Mouse (Mus musculus): ENCODE results near the gene Rrm2. TPM values are rescaled to one million over a fixed set of nuclear protein-coding genes. Genes with fewer than 3 reads are reported as not detected.
"Not testable (repeated sequence)": the region's sequence is repeated elsewhere in the genome, so short reads cannot be mapped to it uniquely, and the experiment has no call there.

Rrm2 gene
- polyA plus RNA-seq, 1 experiment from 2014 or later: 525 TPM

DNA sequence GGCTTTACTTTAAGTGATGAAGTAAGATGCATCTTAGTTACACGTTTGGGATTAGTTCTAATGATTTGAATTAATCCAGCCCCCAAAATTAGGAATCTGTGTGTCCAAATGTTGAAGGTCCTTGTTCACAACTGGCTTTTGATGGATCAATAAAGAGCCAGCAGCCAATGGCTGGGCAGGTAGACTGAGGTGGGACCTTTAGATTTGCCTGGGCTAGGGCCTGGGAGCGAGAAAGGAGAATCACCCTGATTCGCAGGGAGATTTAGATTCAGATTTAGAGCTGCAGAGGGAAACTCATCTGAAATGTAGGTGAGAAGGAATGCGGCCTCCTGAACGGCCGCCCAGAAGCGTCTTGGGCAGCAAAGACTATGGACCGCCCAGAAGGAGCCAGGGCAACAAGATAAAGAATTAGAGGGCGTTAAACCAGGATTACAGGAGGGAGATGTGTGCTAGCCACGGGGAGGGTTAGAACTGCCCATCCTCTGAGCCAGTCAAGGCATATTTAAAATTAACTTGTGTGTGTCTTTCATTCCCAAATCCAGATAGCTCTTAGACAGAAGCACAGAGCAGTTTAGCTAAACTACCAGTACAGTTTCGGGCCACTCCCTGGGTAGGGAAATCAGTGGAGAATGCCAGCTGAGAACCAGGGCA is 21.2 kb upstream of the Rrm2 start:
- Histone ChIP-seq H3K9me3 (no peaks in the 10 kb centered on the region), H3K4me1 (peaks cover 3% of the 10 kb centered on the region; the same call in 1 of the 2 replicates), H3K27me3 (peaks cover 23% of the 10 kb centered on the region), H3K4me2 (no peak overlapping the region), H3K36me3 (replicated peaks) (no peaks in the 10 kb centered on the region), H3K4me3 (replicated peaks) (no peak overlapping the region), H3K27ac (no peak overlapping the region), H3K9ac (no peak overlapping the region)
- no peak for ATAC-seq (ENCODE audit: low FRiP score)
- WGBS: 79% methylated on average over 11 of the region's 11 CpGs

- no peak for ATAC-seq (ENCODE audit: low FRiP score)
- Histone ChIP-seq H3K9me3 (no peaks in the 10 kb centered on the region), H3K36me3 (replicated peaks) (no peaks in the 10 kb centered on the region), H3K9ac (no peak overlapping the region), H3K4me3 (replicated peaks) (no peak overlapping the region), H3K27ac (no peak overlapping the region), H3K4me2 (no peak overlapping the region), H3K27me3 (no peaks in the 10 kb centered on the region), H3K4me1 (no peaks in the 10 kb centered on the region)
- 83% methylated on average over 3 of the region's 3 CpGs for WGBS
Measured at GRCm38 (mm10) chr12:24690351-24690750, 17.7 kb upstream of the Rrm2 start.

DNA sequence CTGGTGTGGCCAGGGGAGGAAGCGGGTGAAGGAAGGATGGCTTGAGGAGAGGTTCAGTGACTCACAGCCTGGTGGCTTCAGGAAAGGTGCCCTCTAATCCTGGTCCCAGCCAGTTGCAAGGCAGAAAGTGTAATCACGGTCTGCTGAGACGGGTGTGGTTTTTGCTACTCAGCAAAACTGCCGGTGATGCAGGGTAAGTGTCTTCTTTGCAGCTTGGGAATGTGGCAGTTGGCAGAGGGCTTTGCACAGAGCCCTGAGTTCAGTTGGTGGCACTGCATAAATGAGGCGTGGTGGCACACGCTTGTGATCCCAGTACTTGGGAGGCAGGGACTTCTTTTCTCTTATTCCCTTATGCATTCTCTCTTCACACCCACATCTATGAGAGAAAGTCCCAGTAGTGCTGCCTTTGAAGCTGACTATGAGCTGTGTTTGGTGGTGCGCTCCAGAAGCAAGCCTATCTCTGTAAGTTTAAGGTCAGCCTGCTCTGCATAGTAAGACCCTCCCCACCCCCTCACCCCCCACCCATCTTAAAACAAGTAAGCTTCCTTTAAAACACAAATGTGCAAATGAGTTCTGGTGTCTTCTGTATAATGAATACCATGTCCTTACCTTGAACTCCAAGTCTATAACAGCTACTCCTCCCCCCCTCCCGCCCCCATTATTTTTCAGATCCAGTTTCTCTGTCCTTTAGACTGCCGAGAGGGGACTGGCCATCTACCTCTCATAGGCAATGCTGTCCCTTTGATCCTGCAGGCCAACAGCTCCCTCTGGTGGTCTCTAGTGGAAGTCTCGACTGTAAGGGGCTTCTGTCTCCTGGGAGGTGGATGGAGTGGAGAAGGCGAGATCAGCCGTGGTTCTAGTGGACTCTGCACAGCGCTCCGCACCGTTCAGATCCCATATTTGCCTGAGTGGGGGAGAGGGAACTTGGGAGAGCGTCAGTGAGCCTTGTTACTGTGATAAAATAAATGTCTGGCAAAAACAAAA is 11.2 kb upstream of the Rrm2 start:
- Histone ChIP-seq H3K9me3 (no peaks in the 10 kb centered on the region), H3K36me3 (replicated peaks) (no peaks in the 10 kb centered on the region), H3K4me3 (replicated peaks) (no peak overlapping the region), H3K9ac (no peak overlapping the region), H3K4me2 (no peak overlapping the region; the same call in 1 of the 2 replicates), H3K4me1 (peaks cover 3% of the 10 kb centered on the region; the same call in 1 of the 2 replicates), H3K27ac (no peak overlapping the region), H3K27me3 (peaks cover 4% of the 10 kb centered on the region; the same call in 1 of the 2 replicates)
- 44% methylated on average over 16 of the region's 16 CpGs for WGBS
- ATAC-seq (ENCODE audit: low FRiP score): peak; percentile 83; the same call in 1 of the 2 replicates

DNA sequence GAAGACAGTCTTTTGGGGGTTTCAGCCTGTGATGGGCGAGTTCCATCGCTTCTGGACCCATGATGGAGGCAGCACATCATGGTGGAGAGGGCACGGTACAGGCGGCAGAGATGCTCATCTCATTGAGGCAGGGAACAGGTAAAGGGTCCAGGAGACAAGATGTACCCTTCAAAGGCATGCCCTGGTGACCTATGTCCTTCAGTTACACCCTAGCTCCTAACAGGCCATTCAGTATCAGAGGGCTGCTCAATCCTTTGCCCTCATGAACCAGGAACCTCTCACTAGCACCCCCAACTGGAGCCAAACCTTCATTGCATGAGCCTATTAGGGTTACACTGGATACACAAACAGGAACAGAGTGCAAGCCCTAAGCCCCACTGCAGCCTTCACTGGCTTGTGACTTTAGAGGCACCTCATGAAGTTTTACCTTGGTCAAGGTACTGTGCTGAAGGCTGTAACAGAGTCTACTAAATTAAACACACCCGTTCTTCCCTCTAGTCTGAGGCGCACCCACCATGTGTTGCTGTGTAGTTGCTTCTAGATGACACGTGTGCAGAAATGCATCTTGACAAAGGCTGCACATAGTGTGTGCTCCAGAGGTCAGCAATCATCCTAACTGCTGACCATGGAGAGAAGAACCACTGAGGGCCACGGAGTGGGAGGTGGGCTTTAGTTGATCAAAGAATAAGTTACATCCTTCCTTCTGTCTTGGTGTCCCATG is 10.4 kb upstream of the Rrm2 start:
- 59% methylated on average over 8 of the region's 8 CpGs for WGBS
- Histone ChIP-seq H3K9ac (no peak overlapping the region), H3K9me3 (no peaks in the 10 kb centered on the region), H3K4me3 (replicated peaks) (no peak overlapping the region), H3K36me3 (replicated peaks) (no peaks in the 10 kb centered on the region), H3K27ac (no peak overlapping the region), H3K4me1 (peaks cover 3% of the 10 kb centered on the region; the same call in 1 of the 2 replicates), H3K27me3 (peaks cover 4% of the 10 kb centered on the region; the same call in 1 of the 2 replicates), H3K4me2 (no peak overlapping the region; the same call in 1 of the 2 replicates)
- ATAC-seq (ENCODE audit: low FRiP score): peak; percentile 57; the same call in 1 of the 2 replicates

DNA sequence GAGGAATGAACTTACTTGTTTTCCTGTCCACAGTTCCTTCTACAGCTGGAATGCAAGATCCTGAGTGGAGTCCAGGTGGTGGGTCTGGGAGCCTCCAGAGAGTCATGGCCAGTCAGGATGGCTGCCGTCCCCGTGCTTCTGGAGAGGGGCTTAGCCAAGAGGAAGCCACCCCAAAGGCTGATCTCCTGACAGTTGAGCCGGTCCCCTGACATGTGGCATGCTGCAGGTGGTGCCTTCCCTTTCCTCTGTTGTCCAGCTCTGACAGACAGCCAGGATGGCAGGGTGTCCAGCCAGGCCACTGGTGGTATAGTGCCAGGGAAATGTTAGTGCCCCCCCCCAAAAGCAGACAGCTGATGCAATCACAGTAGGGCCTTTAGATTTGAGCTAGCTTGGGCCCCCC is 9.5 kb upstream of the Rrm2 start:
- 81% methylated on average over 3 of the region's 3 CpGs for WGBS
- no peak for ATAC-seq (ENCODE audit: low FRiP score)
- Histone ChIP-seq H3K9ac (no peak overlapping the region), H3K4me1 (peaks cover 3% of the 10 kb centered on the region; the same call in 1 of the 2 replicates), H3K27me3 (peaks cover 4% of the 10 kb centered on the region; the same call in 1 of the 2 replicates), H3K27ac (no peak overlapping the region), H3K9me3 (no peaks in the 10 kb centered on the region), H3K36me3 (replicated peaks) (no peaks in the 10 kb centered on the region), H3K4me2 (no peak overlapping the region), H3K4me3 (replicated peaks) (no peak overlapping the region)

GRCm38 (mm10) chr12:24699578-24699977 is 8.5 kb upstream of the Rrm2 start:
- Histone ChIP-seq H3K4me3 (replicated peaks) (no peak overlapping the region), H3K27me3 (peaks cover 4% of the 10 kb centered on the region; the same call in 1 of the 2 replicates)
- WGBS: 81% methylated on average over 10 of the region's 10 CpGs

GRCm38 (mm10) chr12:24701621-24702020 is 6.4 kb upstream of the Rrm2 start:
- ATAC-seq (ENCODE audit: low FRiP score); H3K4me2 ChIP-seq; H3K27ac ChIP-seq; H3K4me3 ChIP-seq (replicated peaks); H3K9me3 ChIP-seq; H3K4me1 ChIP-seq; H3K36me3 ChIP-seq (replicated peaks); H3K27me3 ChIP-seq; H3K9ac ChIP-seq: not testable (repeated sequence)
- 89% methylated on average over 9 of the region's 9 CpGs for WGBS

More at GRCm38 (mm10) chr12:24699578-24699977, 8.5 kb upstream of the Rrm2 start:
- Histone ChIP-seq H3K9me3 (no peaks in the 10 kb centered on the region), H3K36me3 (replicated peaks) (no peaks in the 10 kb centered on the region), H3K27ac (no peak overlapping the region), H3K9ac (no peak overlapping the region), H3K4me1 (peaks cover 3% of the 10 kb centered on the region; the same call in 1 of the 2 replicates), H3K4me2 (no peak overlapping the region)
- no peak for ATAC-seq (ENCODE audit: low FRiP score)

- no peak overlapping the region for H3K9ac ChIP-seq
- H3K4me1 ChIP-seq: peaks cover 15% of the 10 kb centered on the region
- H3K27me3 ChIP-seq: no peaks in the 10 kb centered on the region
- 88% methylated on average over 3 of the region's 3 CpGs for WGBS
- ATAC-seq (ENCODE audit: low FRiP score): no peak
- H3K4me2 ChIP-seq: no peak overlapping the region
- H3K36me3 ChIP-seq (replicated peaks): no peaks in the 10 kb centered on the region
- H3K27ac ChIP-seq: no peak overlapping the region
- no peak overlapping the region for H3K4me3 ChIP-seq (replicated peaks)
- no peaks in the 10 kb centered on the region for H3K9me3 ChIP-seq
Measured at GRCm38 (mm10) chr12:24703013-24703412, 5.0 kb upstream of the Rrm2 start.

DNA sequence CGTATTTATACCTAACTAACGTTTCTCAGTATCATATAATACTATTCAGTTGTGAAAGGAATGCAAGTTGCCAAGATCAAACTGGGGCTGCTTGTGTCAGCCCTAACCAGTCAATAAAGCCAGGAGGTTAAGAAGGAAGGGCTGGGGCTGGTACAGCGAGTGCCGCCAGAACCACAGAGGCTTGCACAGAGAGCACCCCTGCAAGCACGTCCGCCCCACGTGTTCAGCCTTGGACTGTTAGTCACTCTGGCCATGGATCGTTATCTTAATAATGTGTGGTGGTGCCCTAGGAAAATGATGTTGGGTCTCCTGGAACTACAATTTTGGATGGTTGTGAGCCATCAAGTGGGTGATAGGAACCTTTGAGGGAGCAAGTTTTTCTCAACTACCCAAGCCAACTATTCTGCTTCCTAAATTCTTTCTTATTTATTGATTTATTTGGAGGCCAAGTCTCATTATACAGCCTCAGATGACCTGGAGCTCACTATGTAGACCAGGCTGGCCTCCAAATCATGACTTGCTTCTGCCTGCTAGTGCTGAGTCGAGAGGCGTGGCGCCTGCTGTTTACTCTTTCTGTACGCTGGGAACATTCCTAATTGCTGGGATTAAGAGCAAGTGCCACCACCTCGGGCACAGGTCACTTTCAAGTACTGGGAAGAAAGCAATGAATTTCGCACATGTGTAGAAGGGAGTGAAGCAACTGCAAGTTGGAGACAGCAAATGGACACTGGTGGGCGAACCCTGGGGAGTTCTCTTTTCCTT is 2.4 kb upstream of the Rrm2 start:
- WGBS: 82% methylated on average over 15 of the region's 15 CpGs
- no peaks in the 10 kb centered on the region for H3K9me3 ChIP-seq
- peaks cover 33% of the 10 kb centered on the region for H3K4me1 ChIP-seq
- H3K9ac ChIP-seq: no peak overlapping the region
- no peak overlapping the region for H3K27ac ChIP-seq
- no peaks in the 10 kb centered on the region for H3K27me3 ChIP-seq
- peaks cover 4% of the 10 kb centered on the region; the same call in 1 of the 2 replicates for H3K36me3 ChIP-seq (replicated peaks)
- no peak overlapping the region for H3K4me2 ChIP-seq
- no peak overlapping the region for H3K4me3 ChIP-seq (replicated peaks)
- ATAC-seq (ENCODE audit: low FRiP score): no peak

- peak overlapping the region; percentile 82 for H3K4me3 ChIP-seq (replicated peaks)
- H3K27ac ChIP-seq: peak overlapping the region; percentile 79; the same call in 1 of the 2 replicates
- ATAC-seq (ENCODE audit: low FRiP score): peak; percentile 30; the same call in 1 of the 2 replicates
Measured at GRCm38 (mm10) chr12:24706764-24707479, 1.1 kb upstream of the Rrm2 start.

GRCm38 (mm10) chr12:24707480-24707802 is 600 bp upstream of the Rrm2 start:
- WGBS: 0% methylated on average over 9 of the region's 9 CpGs
- Histone ChIP-seq H3K36me3 (replicated peaks) (peaks cover 22% of the 10 kb centered on the region), H3K27me3 (no peaks in the 10 kb centered on the region), H3K9ac (peak overlapping the region; percentile 89), H3K4me3 (replicated peaks) (peak overlapping the region; percentile 82), H3K27ac (peak overlapping the region; percentile 79; the same call in 1 of the 2 replicates), H3K4me1 (peaks cover 50% of the 10 kb centered on the region), H3K4me2 (peak overlapping the region; percentile 71), H3K9me3 (no peaks in the 10 kb centered on the region)
- ATAC-seq (ENCODE audit: low FRiP score): no peak; the same call in 1 of the 2 replicates

More at GRCm38 (mm10) chr12:24706764-24707479, 1.1 kb upstream of the Rrm2 start:
- Histone ChIP-seq H3K27me3 (no peaks in the 10 kb centered on the region), H3K9ac (peak overlapping the region; percentile 89), H3K36me3 (replicated peaks) (peaks cover 16% of the 10 kb centered on the region), H3K4me1 (peaks cover 45% of the 10 kb centered on the region), H3K9me3 (no peaks in the 10 kb centered on the region), H3K4me2 (peak overlapping the region; percentile 71)
- under 1% methylated on average over 27 of the region's 27 CpGs for WGBS
